Mouse (Mus musculus): Measurements from ENCODE around the gene Jpt2. TPM values are rescaled to one million over a fixed set of nuclear protein-coding genes. Genes with fewer than 3 reads are reported as not detected.
"Not testable (repeated sequence)": the region's sequence is repeated elsewhere in the genome, so short reads cannot be mapped to it uniquely, and the experiment has no call there.

The Jpt2 gene
- polyA plus RNA-seq, 1 experiment from 2014 or later: 277 TPM

- Histone ChIP-seq H3K27me3 (no peaks in the 10 kb centered on the region), H3K4me2 (no peak overlapping the region), H3K4me1 (replicated peaks) (no peaks in the 10 kb centered on the region), H3K9ac (replicated peaks) (no peak overlapping the region), H3K4me3 (replicated peaks) (no peak overlapping the region), H3K9me3 (no peaks in the 10 kb centered on the region), H3K36me3 (peaks cover 63% of the 10 kb centered on the region), H3K27ac (no peak overlapping the region)
- 91% methylated on average over 7 of the region's 7 CpGs for WGBS
- ATAC-seq (ENCODE audit: insufficient number of reproducible peaks, insufficient read depth, low FRiP score, low TSS enrichment, low read depth): no peak
Measured at GRCm38 (mm10) chr17:24943036-24943435, 17.5 kb downstream of the Jpt2 start.

GRCm38 (mm10) chr17:24942453-24942852 lies 18.0 kb downstream of the Jpt2 start:
- H3K27ac ChIP-seq; H3K4me2 ChIP-seq; H3K27me3 ChIP-seq; H3K9me3 ChIP-seq; H3K9ac ChIP-seq (replicated peaks); H3K4me3 ChIP-seq (replicated peaks); ATAC-seq (ENCODE audit: insufficient number of reproducible peaks, insufficient read depth, low FRiP score, low TSS enrichment, low read depth); H3K4me1 ChIP-seq (replicated peaks): not testable (repeated sequence)
- 31% methylated on average over 2 of the region's 2 CpGs for WGBS
- peaks cover 57% of the 10 kb centered on the region for H3K36me3 ChIP-seq

- H3K27me3 ChIP-seq: no peaks in the 10 kb centered on the region
- peak overlapping the region; percentile 77 for H3K4me2 ChIP-seq
- no peak for ATAC-seq (ENCODE audit: insufficient number of reproducible peaks, insufficient read depth, low FRiP score, low TSS enrichment, low read depth)
- peaks cover 20% of the 10 kb centered on the region for H3K4me1 ChIP-seq (replicated peaks)
- WGBS: 45% methylated on average over 6 of the region's 6 CpGs
- H3K27ac ChIP-seq: peak overlapping the region; percentile 73; the same call in 1 of the 2 replicates
- H3K4me3 ChIP-seq (replicated peaks): peak overlapping the region; percentile 94
- peak overlapping the region; percentile 87; the same call in 1 of the 2 replicates for H3K9ac ChIP-seq (replicated peaks)
- no peaks in the 10 kb centered on the region for H3K9me3 ChIP-seq
- H3K36me3 ChIP-seq: peaks cover 25% of the 10 kb centered on the region; the same call in 1 of the 2 replicates
Measured at GRCm38 (mm10) chr17:24937266-24937665, 23.2 kb downstream of the Jpt2 start.

GRCm38 (mm10) chr17:24936259-24937237 lies 23.9 kb downstream of the Jpt2 start, which contains the start of gene Mapk8ip3:
Mapk8ip3 (minus strand) TSS chr17:24936977.
- H3K9me3 ChIP-seq: no peaks in the 10 kb centered on the region
- peak within 1 kb of the TSS; percentile 77 for H3K4me2 ChIP-seq
- H3K9ac ChIP-seq (replicated peaks): peak within 1 kb of the TSS; percentile 87
- ATAC-seq (ENCODE audit: insufficient number of reproducible peaks, insufficient read depth, low FRiP score, low TSS enrichment, low read depth): peak; percentile 96
- H3K27ac ChIP-seq: peak within 1 kb of the TSS; percentile 76
- under 1% methylated on average over 78 of the region's 78 CpGs for WGBS
- no peaks in the 10 kb centered on the region for H3K27me3 ChIP-seq
- H3K4me1 ChIP-seq (replicated peaks): peaks cover 20% of the 10 kb centered on the region
- H3K36me3 ChIP-seq: peaks cover 20% of the 10 kb centered on the region; the same call in 1 of the 2 replicates
- H3K4me3 ChIP-seq (replicated peaks): peak within 1 kb of the TSS; percentile 94

GRCm38 (mm10) chr17:24935666-24936065 lies 24.8 kb downstream of the Jpt2 start:
- no peak for ATAC-seq (ENCODE audit: insufficient number of reproducible peaks, insufficient read depth, low FRiP score, low TSS enrichment, low read depth)
- Histone ChIP-seq H3K4me1 (replicated peaks) (peaks cover 20% of the 10 kb centered on the region), H3K36me3 (peaks cover 23% of the 10 kb centered on the region; the same call in 1 of the 2 replicates), H3K4me2 (peak overlapping the region; percentile 77), H3K9me3 (no peaks in the 10 kb centered on the region), H3K9ac (replicated peaks) (peak overlapping the region; percentile 87), H3K27me3 (no peaks in the 10 kb centered on the region), H3K27ac (no peak overlapping the region), H3K4me3 (replicated peaks) (peak overlapping the region; percentile 94)

- peaks cover 20% of the 10 kb centered on the region for H3K4me1 ChIP-seq (replicated peaks)
- H3K9ac ChIP-seq (replicated peaks): peak overlapping the region; percentile 87
- WGBS: 87% methylated on average over 4 of the region's 4 CpGs
- H3K27me3 ChIP-seq: no peaks in the 10 kb centered on the region
- H3K36me3 ChIP-seq: peaks cover 20% of the 10 kb centered on the region; the same call in 1 of the 2 replicates
- peak overlapping the region; percentile 94 for H3K4me3 ChIP-seq (replicated peaks)
- ATAC-seq (ENCODE audit: insufficient number of reproducible peaks, insufficient read depth, low FRiP score, low TSS enrichment, low read depth): no peak
- H3K4me2 ChIP-seq: peak overlapping the region; percentile 77
- no peak overlapping the region for H3K27ac ChIP-seq
- no peaks in the 10 kb centered on the region for H3K9me3 ChIP-seq
Measured at GRCm38 (mm10) chr17:24934926-24935325, 25.6 kb downstream of the Jpt2 start.

- peaks cover 20% of the 10 kb centered on the region for H3K4me1 ChIP-seq (replicated peaks)
- no peak overlapping the region for H3K9ac ChIP-seq (replicated peaks)
- H3K4me2 ChIP-seq: no peak overlapping the region
- WGBS: 74% methylated on average over 4 of the region's 4 CpGs
- ATAC-seq (ENCODE audit: insufficient number of reproducible peaks, insufficient read depth, low FRiP score, low TSS enrichment, low read depth): no peak
- H3K9me3 ChIP-seq: no peaks in the 10 kb centered on the region
- peaks cover 32% of the 10 kb centered on the region; the same call in 1 of the 2 replicates for H3K36me3 ChIP-seq
- H3K27me3 ChIP-seq: no peaks in the 10 kb centered on the region
- H3K4me3 ChIP-seq (replicated peaks): no peak overlapping the region
- H3K27ac ChIP-seq: no peak overlapping the region
Measured at GRCm38 (mm10) chr17:24933163-24933562, 27.3 kb downstream of the Jpt2 start.

- WGBS: 95% methylated on average over 4 of the region's 4 CpGs
- Histone ChIP-seq H3K36me3 (peaks cover 36% of the 10 kb centered on the region), H3K4me3 (replicated peaks) (no peak overlapping the region), H3K27me3 (no peaks in the 10 kb centered on the region), H3K4me2 (no peak overlapping the region), H3K9ac (replicated peaks) (no peak overlapping the region), H3K9me3 (no peaks in the 10 kb centered on the region), H3K4me1 (replicated peaks) (peaks cover 20% of the 10 kb centered on the region), H3K27ac (no peak overlapping the region)
- no peak for ATAC-seq (ENCODE audit: insufficient number of reproducible peaks, insufficient read depth, low FRiP score, low TSS enrichment, low read depth)
Measured at GRCm38 (mm10) chr17:24932431-24932830, 28.1 kb downstream of the Jpt2 start.

GRCm38 (mm10) chr17:24929506-24929905 lies 31.0 kb downstream of the Jpt2 start:
- peaks cover 4% of the 10 kb centered on the region; the same call in 1 of the 2 replicates for H3K4me1 ChIP-seq (replicated peaks)
- H3K4me3 ChIP-seq (replicated peaks): no peak overlapping the region
- no peak for ATAC-seq (ENCODE audit: insufficient number of reproducible peaks, insufficient read depth, low FRiP score, low TSS enrichment, low read depth)
- no peaks in the 10 kb centered on the region for H3K27me3 ChIP-seq
- no peak overlapping the region for H3K4me2 ChIP-seq
- H3K27ac ChIP-seq: no peak overlapping the region
- no peak overlapping the region for H3K9ac ChIP-seq (replicated peaks)
- WGBS: 57% methylated on average over 1 of the region's 1 CpGs
- H3K9me3 ChIP-seq: no peaks in the 10 kb centered on the region
- H3K36me3 ChIP-seq: peaks cover 63% of the 10 kb centered on the region

- Histone ChIP-seq H3K27me3 (no peaks in the 10 kb centered on the region), H3K4me1 (replicated peaks) (no peaks in the 10 kb centered on the region), H3K4me3 (replicated peaks) (no peak overlapping the region), H3K36me3 (peaks cover 96% of the 10 kb centered on the region), H3K27ac (no peak overlapping the region), H3K4me2 (no peak overlapping the region), H3K9me3 (no peaks in the 10 kb centered on the region), H3K9ac (replicated peaks) (no peak overlapping the region)
- no peak for ATAC-seq (ENCODE audit: insufficient number of reproducible peaks, insufficient read depth, low FRiP score, low TSS enrichment, low read depth)
- WGBS: 89% methylated on average over 1 of the region's 1 CpGs
Measured at GRCm38 (mm10) chr17:24923246-24923645, 37.2 kb downstream of the Jpt2 start.

GRCm38 (mm10) chr17:24913984-24914383 lies 46.5 kb downstream of the Jpt2 start:
- Histone ChIP-seq H3K36me3 (peaks cover 98% of the 10 kb centered on the region), H3K9me3 (no peaks in the 10 kb centered on the region), H3K4me1 (replicated peaks) (no peaks in the 10 kb centered on the region), H3K27ac (no peak overlapping the region), H3K9ac (replicated peaks) (no peak overlapping the region), H3K4me3 (replicated peaks) (no peak overlapping the region), H3K4me2 (no peak overlapping the region), H3K27me3 (no peaks in the 10 kb centered on the region)
- ATAC-seq (ENCODE audit: insufficient number of reproducible peaks, insufficient read depth, low FRiP score, low TSS enrichment, low read depth): no peak

Data from limb, embryonic 12.5 days (tissue).